Mouse (Mus musculus): ENCODE results near the gene Kdm4d.

Kdm4d gene

GRCm38 (mm10) chr9:14500023-14500915 is at the start of gene Kdm4d, which contains the start of gene Cwc15:
Gene Kdm4d (minus strand): TSS chr9:14500482.
Gene Cwc15 (plus strand): TSS chr9:14500617.
- no peak for TF ChIP-seq GATA4 (IDR thresholded peaks at IDR 0.05; ENCODE audit: insufficient replicate concordance, low read length)

DNA sequence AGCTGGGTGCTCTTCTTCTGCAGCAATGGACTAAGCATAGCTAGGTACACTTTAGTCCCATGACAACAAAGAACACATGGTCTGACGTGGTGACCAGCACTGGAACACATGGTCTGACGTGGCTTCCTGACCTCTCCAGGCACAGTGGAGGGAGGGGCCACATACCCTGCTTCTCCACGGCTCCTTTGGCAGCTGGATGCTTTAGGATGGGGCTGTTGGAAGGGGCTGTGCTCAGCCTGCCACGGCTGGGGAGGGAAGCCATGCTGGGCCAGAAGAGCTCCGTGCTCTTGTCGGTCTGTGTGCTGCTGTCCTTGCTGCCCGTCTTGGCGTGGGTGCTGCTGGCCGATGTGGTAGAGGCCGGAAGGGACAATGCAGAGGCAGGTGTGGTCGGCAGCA is 48.1 kb upstream of the Kdm4d start:
- TF ChIP-seq GATA4 (IDR thresholded peaks at IDR 0.05; ENCODE audit: insufficient replicate concordance, low read length): no peak

- TF ChIP-seq GATA4 (IDR thresholded peaks at IDR 0.05; ENCODE audit: insufficient replicate concordance, low read length): no peak
These were observed 47.5 kb upstream of the Kdm4d start for GRCm38 (mm10) chr9:14547584-14548365.

DNA sequence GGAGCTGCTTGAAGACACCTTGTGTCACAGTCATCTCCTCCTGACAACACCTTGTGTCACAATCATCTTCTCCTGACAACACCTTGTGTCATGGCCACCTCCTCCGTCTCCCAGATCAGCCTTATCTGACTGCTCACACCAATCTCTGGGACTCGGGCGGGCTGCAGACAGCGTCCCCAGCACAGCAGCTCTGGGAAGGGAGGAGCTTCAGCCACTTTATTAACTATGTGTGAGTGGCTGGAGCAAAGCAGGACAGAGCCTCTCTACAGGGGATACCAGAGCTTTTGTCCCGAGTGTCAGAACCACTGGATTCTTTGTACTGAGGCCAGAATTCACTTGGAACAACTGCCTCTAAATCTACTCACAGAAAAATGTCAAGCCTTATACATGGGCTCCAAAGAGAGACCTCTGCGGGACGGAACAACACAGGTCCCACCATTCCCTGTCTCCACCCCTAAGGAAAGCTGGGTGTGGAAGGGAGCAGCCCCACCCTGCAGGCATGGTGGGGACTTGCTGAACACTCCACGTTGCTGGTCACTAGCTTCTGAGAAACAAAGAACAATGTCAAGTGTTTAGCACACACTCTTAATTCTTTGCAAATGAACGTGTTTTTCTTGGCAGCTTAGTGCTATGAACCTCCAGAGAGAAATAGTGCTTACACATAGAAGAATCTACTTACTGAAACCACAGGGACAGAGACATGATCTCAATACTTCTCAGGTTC is 43.9 kb upstream of the Kdm4d start:
- no peak for TF ChIP-seq GATA4 (IDR thresholded peaks at IDR 0.05; ENCODE audit: insufficient replicate concordance, low read length)

DNA sequence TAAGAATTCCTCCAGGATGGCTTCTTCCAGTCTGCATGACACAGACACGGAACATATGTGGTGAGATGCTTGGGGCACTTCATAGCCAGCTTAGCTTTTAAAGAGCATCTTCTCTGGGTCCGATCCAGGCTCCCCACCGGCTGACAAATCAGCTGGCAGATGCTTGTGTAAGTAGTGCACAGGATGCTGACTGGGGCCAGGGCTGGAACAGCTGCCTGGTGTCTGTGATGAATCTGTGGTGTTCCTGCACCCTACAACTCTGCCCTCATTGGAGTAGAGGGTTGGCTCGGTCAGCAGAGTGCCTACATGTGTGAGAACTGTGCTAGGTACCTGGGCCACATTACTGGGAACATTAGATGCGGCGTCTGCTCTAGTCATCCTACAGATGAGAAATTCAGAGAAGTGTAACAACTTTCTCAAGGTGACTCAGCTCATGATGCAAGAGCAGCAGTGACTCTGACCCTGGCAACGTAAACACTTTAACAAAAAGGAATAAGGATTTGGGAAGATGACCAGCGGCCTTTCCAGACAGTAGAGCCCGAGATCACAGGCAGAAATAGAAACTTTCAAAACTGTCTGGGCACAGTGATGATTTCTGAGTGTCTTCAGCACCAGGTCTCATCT is 34.7 kb upstream of the Kdm4d start:
- TF ChIP-seq GATA4 (IDR thresholded peaks at IDR 0.05; ENCODE audit: insufficient replicate concordance, low read length): no peak

DNA sequence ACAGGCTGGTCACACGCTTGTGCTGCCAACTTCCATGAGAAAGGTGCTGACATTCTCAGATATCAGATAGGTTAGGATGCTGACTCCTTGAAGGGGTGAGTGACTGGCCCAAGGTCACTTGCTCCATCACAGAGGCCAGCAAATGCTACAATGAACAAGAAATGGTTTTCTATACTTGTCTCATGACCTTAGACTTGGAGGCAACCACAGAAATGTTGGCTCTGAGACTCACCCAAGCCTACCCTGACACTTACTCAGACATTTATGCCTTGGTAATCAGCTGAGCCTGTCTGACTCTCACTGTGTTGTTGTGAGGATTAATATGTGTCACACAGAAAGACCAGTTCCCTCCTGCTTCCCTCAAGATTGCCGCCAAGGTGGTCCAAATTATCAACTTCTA is 33.4 kb upstream of the Kdm4d start:
- no peak for TF ChIP-seq GATA4 (IDR thresholded peaks at IDR 0.05; ENCODE audit: insufficient replicate concordance, low read length)

- no peak for TF ChIP-seq GATA4 (IDR thresholded peaks at IDR 0.05; ENCODE audit: insufficient replicate concordance, low read length)
These were observed 32.0 kb upstream of the Kdm4d start for GRCm38 (mm10) chr9:14532283-14532682.

DNA sequence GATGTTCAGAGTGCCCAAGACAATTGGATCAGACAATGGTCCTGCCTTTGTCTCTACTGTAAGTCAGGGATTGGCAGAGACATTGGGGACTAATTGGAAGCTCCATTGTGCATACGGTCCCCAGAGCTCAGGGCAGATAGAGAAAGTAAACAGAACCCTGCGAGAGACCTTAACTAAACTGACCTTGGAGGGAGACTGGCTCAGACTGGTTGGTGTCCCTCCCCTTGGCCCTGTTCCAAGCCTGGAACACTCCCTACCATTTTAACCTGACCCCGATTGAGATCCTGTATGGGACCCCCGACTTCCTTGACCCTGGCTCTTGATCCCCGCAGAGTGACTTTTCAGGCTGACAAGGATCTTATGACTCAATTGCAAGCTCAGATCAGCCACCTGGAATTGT is 29.7 kb upstream of the Kdm4d start:
- no peak for TF ChIP-seq GATA4 (IDR thresholded peaks at IDR 0.05; ENCODE audit: insufficient replicate concordance, low read length)

DNA sequence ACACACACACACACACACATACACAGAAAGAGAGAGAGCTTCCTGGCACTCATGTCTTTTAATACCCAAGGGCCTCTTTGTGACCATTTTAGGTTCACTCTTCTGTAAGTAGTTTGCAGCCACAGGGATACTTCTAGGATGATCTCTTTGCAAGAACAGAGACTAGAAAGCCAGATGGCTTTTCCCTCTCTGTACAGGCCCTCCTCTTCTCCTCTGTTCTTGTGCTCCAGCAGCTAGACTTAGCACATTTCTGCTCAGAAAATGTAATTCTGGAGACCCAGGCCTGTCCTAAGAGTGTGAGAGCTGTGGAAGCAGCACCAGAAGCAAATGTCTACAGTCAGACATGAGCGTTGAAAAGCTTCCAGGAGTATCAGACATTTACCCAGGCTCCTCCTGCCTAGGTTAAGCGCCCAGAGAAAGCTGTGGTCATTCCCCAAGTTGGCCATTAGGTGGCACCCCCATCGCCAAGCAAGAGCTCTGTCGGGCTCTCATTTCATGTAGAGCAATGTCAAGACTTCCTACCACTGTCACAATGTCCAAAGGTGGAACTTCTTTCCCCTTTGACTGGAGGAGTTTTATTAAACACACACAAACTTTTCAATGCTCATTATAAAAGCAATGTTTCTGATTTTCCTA is 23.2 kb upstream of the Kdm4d start:
- no peak for TF ChIP-seq GATA4 (IDR thresholded peaks at IDR 0.05; ENCODE audit: insufficient replicate concordance, low read length)

- TF ChIP-seq GATA4 (IDR thresholded peaks at IDR 0.05; ENCODE audit: insufficient replicate concordance, low read length): no peak
These were observed 21.4 kb upstream of the Kdm4d start for GRCm38 (mm10) chr9:14521695-14522094.

GRCm38 (mm10) chr9:14520971-14521670 is 20.8 kb upstream of the Kdm4d start:
- no peak for TF ChIP-seq GATA4 (IDR thresholded peaks at IDR 0.05; ENCODE audit: insufficient replicate concordance, low read length)

- TF ChIP-seq GATA4 (IDR thresholded peaks at IDR 0.05; ENCODE audit: insufficient replicate concordance, low read length): no peak
These were observed 17.8 kb upstream of the Kdm4d start for GRCm38 (mm10) chr9:14518105-14518504.

DNA sequence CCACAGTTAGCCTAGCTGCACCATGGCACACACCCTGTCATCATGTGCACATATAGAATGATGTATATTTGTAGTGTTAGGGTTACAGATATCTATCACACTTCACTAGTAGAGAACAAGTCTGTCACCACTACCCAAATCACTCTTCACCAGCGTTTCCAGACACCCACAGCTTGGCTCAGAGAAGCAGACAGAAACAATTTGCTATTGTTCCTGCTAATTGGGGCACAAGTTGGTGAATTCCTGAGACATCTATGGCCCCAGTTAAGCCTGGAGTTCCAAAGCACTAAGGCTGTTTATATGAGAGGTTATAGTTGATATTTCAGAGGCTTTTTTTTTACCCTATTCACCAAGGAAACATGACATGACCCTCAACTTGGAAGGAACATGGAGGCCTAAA is 17.0 kb upstream of the Kdm4d start:
- no peak for TF ChIP-seq GATA4 (IDR thresholded peaks at IDR 0.05; ENCODE audit: insufficient replicate concordance, low read length)
